Mouse (Mus musculus) common myeloid progenitor, adult 5-6 weeks (primary cell): Measurements from ENCODE around the gene Gm4312. TPM values are rescaled to one million over a fixed set of nuclear protein-coding genes. Genes with fewer than 3 reads are reported as not detected.
"Not testable (repeated sequence)": the region's sequence is repeated elsewhere in the genome, so short reads cannot be mapped to it uniquely, and the experiment has no call there.

Experiments
- ATAC-seq: replicated peaks from 2 replicates; pipeline ENCODE4 v1.8.0; 2016; ENCODE audit warnings: low read depth, mild to moderate bottlenecking, moderate TSS enrichment, inconsistent platforms; ENCODE audit not compliant: poor library complexity, severe bottlenecking
- total RNA-seq: library from RNA; stranded (forward); fragments of 200-1000, 187-1606 nt; gene quantifications from 2 replicates; pipeline ENCODE4 v1.2.3, GENCODE M21; 2017

The Gm4312 gene
- not detected in 2 replicates for total RNA-seq

DNA sequence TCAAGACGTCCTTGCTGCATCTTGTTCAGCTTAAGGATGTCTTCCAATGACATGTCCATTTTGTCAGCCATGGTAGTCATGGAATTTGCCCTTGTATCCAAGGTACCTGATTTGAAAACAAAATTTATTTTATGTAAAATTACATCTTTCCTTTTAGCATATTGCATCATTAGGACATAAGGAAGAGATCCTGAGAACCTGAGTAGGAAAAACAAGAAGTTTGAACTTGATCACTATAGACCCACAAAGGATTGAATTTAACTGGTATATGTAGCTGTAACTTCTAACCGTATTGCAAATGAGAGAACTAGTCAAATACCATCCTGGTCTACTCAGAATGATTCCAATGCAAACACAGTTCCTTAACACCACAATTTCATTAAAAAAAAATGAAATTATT is at the start of gene Gm4312:
Gene Gm4312, minus strand, starts transcription at position 101 of the 400 bp plus-strand sequence.
- ATAC-seq = not testable (repeated sequence)

DNA sequence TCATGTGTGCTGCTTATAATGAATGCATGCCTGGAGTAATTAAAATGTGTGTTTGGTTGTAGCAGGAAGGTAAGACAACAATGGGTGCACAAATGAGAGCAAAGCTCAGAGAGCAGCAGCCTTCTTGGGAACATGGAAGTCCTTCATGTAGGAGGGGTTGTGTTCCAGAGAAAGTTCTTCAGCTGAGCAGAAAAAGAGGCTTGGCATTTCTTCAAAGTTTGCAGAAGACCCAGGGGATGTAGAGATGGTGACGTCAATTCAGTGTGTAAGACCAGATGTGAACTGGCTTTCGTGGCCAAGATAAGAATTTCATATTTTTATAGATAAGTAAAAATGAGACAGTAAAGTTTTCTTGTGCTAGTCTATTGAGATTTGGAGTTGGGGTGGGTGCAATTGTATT is 45.2 kb upstream of the Gm4312 start:
- no peak for ATAC-seq

DNA sequence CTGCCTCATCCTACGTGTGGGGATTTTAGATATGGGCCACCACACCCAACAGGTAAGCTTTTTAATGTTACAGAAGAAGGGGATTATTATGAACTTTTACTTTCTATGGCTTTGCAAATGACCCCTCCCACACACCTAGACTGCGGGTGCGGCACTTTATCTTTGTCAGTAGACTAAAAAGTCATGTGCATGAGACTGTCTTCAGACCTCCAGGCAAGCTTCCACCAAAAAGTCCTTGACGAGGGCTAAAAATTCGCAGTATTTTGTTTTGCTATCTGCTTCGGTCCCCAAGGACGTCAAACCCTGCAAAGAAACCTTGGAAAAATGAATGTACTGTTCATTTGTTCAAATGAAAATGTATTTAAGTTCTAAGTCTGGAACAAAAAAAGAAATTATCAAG is 33.2 kb upstream of the Gm4312 start:
- ATAC-seq = no peak

DNA sequence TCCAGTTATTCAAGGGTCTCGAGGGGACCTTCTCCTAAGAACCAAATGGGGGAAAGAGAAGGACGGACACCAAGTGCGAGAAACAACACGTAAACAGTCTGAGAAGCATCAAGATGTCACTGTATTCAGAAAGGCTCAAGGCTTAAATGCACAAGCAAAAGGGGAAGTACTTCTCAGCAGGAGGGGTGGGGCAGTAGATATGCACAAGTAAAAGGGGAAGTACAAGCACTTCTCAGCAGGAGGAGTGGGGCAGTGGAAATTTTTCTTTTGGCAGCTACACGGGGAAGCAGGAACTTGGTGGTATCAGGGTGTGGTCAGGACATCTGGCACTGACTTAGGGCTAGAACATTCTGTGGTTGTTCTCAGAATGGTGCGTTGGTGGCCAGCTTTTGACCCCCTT is 19.9 kb upstream of the Gm4312 start:
- ATAC-seq = not testable (repeated sequence)

DNA sequence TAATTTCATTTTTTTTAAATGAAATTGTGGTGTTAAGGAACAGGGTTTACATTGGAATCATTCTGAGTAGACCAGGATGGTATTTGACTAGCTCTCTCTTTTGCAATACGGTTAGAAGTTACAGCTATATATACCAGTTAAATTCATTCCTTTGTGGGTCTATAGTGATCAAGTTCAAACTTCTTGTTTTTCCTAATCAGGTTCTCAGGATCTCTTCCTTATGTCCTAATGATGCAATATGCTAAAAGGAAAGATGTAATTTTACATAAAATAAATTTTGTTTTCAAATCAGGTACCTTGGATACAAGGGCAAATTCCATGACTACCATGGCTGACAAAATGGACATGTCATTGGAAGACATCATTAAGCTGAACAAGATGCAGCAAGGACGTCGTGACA is 21.3 kb downstream of the Gm4312 start, which contains the start of gene Gm4307:
Gene Gm4307, plus strand, starts transcription at position 301 of the 400 bp plus-strand sequence.
- ATAC-seq = not testable (repeated sequence)

DNA sequence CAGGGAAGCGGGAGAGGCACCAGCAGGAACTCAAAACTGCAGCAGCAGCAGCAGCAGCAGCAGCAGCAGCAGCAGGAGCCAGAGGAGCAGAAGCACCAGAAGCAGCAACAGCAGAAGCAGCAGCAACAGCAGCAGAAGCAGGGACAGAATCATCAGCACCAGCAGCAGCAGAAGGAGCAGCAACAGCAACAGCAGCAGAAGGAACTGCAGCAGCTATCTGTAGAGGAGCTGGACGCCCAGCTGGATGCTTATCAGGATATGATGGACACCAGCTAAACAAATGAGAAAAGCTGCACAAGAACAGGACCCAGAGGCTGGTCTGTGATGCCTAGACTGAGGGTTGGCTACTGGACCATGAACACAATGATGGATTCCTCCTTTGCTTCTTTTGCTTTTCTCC is 25.5 kb downstream of the Gm4312 start:
- not testable (repeated sequence) for ATAC-seq

DNA sequence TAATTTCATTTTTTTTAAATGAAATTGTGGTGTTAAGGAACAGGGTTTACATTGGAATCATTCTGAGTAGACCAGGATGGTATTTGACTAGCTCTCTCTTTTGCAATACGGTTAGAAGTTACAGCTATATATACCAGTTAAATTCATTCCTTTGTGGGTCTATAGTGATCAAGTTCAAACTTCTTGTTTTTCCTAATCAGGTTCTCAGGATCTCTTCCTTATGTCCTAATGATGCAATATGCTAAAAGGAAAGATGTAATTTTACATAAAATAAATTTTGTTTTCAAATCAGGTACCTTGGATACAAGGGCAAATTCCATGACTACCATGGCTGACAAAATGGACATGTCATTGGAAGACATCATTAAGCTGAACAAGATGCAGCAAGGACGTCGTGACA is 31.6 kb downstream of the Gm4312 start, which contains the start of gene Gm4305:
Gene Gm4305, plus strand, starts transcription at position 301 of the 400 bp plus-strand sequence.
- ATAC-seq = not testable (repeated sequence)

DNA sequence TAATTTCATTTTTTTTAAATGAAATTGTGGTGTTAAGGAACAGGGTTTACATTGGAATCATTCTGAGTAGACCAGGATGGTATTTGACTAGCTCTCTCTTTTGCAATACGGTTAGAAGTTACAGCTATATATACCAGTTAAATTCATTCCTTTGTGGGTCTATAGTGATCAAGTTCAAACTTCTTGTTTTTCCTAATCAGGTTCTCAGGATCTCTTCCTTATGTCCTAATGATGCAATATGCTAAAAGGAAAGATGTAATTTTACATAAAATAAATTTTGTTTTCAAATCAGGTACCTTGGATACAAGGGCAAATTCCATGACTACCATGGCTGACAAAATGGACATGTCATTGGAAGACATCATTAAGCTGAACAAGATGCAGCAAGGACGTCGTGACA is 36.7 kb downstream of the Gm4312 start, which contains the start of gene Gm4303:
Gene Gm4303, plus strand, starts transcription at position 301 of the 400 bp plus-strand sequence.
- ATAC-seq = not testable (repeated sequence)

DNA sequence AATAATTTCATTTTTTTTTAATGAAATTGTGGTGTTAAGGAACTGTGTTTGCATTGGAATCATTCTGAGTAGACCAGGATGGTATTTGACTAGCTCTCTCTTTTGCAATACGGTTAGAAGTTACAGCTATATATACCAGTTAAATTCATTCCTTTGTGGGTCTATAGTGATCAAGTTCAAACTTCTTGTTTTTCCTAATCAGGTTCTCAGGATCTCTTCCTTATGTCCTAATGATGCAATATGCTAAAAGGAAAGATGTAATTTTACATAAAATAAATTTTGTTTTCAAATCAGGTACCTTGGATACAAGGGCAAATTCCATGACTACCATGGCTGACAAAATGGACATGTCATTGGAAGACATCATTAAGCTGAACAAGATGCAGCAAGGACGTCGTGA is 41.8 kb downstream of the Gm4312 start, which contains the start of gene Gm4302:
Gene Gm4302, plus strand, starts transcription at position 301 of the 400 bp plus-strand sequence.
- not testable (repeated sequence) for ATAC-seq

DNA sequence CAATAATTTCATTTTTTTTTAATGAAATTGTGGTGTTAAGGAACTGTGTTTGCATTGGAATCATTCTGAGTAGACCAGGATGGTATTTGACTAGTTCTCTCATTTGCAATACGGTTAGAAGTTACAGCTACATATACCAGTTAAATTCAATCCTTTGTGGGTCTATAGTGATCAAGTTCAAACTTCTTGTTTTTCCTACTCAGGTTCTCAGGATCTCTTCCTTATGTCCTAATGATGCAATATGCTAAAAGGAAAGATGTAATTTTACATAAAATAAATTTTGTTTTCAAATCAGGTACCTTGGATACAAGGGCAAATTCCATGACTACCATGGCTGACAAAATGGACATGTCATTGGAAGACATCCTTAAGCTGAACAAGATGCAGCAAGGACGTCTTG is 47.0 kb downstream of the Gm4312 start, which contains the start of gene Gm4301:
Gene Gm4301, plus strand, starts transcription at position 301 of the 400 bp plus-strand sequence.
- ATAC-seq = not testable (repeated sequence)

Other genes with a start within 250 kb of the Gm4312 start
- not detected in 2 replicates for gene Gm4301, start 46.9 kb downstream of the Gm4312 start, total RNA-seq
- not detected in 2 replicates for gene Gm4302, start 41.7 kb downstream of the Gm4312 start, total RNA-seq
- gene Gm4303, start 36.6 kb downstream of the Gm4312 start, total RNA-seq = not detected in 2 replicates
- gene Gm4305, start 31.5 kb downstream of the Gm4312 start, total RNA-seq = not detected in 2 replicates
- gene Gm4307, start 21.2 kb downstream of the Gm4312 start, total RNA-seq = not detected in 2 replicates
- 9.6 and 11.3 TPM in 2 replicates for gene Tmtc3, start 104.8 kb upstream of the Gm4312 start, total RNA-seq
- 25.5 and 28.5 TPM in 2 replicates for gene Cep290, start 105.0 kb upstream of the Gm4312 start, total RNA-seq
- 15.1 and 22.5 TPM in 2 replicates for gene 4930430F08Rik, start 207.9 kb upstream of the Gm4312 start, total RNA-seq
- not detected in 2 replicates for gene 1700017N19Rik, start 207.9 kb upstream of the Gm4312 start, total RNA-seq